Mouse (Mus musculus): Measurements from ENCODE around the gene Kpnb1.

DNA sequence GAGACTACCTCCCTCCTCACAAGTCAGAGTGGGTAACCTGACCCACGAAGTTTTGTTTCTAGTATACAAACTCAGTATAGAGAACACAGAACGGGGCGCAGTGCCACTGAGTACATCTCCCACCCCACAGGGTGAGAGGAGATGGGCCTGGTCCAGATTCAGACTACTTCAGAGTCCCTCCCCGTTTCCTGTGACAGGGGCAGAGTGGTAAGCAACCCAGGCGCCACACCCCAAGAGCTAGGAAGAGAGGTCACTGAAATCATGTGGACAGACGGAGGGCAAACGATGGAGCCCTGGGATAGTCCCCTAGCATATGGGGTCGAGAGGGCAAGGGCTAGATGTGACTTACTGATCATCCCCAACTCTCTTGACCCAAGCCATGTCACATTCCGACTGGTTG, 41.7 kb downstream of the Kpnb1 start:
- TF ChIP-seq CTCF (IDR thresholded peaks at IDR 0.05; ENCODE audit: low read depth) (no peak), EP300 (IDR thresholded peaks at IDR 0.05; ENCODE audit: low read depth) (no peak)
